Mouse (Mus musculus): ENCODE results near the gene Fam107b.

The Fam107b gene

DNA sequence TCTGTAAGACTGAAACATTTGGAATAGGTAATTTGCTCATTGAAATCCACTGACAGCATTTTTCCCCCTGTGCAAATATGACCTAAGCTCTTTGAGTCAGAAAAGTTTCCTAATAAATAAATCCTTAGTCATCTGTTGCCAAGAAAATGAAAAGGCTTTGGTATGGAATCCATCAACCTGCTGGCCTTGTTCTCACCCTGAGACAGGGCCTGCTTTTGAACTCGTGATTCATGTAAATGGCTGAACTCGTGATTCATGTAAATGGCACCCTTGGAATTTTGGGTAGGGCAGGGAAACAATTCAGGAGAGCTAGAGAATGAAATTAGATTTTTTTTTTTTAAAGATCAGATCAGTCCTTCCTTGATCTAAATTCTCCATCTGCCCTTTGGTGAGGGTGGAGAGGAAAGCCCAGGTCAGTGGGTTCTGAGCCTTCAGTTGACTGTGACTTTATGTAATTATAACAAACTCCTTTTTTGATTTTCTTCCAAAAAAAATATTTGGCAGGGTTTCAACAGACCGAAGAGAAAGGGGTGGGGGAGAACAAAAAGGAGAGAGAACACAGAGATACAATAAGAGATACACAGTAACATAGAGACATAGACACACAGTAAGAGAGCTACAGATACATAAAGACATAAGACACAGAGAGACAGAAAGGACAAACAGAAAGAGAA is 142.2 kb downstream of the Fam107b start:
- no peak for DNase-seq (ENCODE audit: low spot score in 2 of 2)

DNA sequence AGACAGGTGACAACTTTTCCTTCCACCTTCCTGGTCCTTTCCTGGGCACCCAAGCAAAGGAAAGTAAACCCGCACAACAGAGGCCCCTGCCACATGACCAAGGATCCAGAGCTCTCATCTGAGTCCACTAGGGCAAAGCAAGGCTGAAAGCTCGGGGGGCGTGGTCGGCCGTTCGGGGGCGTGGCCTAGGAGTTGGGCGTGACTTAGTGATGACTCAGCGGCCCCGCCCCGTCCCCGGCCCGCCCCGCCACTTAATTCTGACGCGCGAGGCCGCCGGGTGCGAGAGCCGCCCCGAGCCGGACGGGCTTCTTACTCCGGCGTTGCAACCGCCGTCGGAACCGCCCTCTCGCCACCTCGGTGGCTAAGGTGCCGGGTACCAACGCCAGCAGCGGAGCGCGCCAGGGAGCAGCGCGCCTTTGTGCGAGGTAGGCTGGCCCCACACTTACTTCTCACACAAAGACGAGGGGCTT is 143.0 kb downstream of the Fam107b start:
- DNase-seq (ENCODE audit: low spot score in 2 of 2): peak; percentile 98

DNA sequence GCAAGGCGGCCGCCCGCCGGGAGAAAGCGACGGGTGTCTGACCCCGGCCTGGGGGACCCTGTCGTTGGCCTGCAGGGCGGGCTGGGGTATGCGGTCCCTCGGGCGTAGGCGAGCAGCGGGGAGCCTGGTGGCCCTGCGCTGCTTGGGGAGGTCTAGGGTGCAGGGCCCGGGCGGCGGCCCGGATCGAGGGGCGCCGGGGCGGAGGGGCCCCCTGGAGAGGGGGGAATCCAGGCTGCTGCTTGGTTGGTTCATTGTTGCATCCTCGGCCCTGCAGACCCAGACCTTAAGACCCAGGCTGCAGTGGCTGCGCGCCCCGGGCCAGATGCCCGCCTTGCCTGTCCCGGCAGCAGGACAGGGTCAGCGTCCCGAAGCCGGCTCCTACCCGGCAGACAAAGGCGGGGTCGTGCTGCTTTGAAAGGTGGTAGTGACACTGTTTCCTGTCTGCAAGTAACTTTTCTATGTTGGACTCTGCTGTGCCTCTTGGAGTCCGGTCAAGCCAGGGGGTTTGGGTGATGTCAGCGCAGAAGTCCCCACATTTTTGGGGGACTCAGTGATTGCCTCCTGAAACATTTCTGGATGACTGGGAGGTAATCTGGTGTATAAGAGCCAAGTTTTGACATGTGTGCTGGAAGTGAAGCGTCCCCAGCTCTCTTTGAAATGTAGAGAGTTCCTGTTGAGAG is 143.5 kb downstream of the Fam107b start:
- DNase-seq (ENCODE audit: low spot score in 2 of 2): peak; percentile 64 to 67

DNA sequence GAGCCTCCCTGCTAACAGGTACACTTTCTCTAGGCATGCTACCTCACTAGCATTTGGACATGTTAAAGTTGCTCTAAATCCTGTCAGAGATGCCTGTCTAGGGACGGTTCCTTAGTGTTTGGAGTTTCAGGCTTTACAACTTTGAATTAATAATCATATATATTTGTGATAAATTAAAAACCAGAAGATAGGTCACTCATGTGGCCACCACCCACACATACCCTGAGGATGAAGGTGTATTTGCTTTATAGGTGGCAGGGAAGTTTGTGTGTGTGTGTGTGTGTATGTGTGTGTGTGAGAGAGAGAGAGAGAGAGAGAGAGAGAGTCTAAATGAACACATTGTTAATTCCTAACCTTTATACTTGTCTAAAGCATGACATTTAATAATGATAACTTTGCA is 144.2 kb downstream of the Fam107b start:
- DNase-seq (ENCODE audit: low spot score in 2 of 2): no peak

DNA sequence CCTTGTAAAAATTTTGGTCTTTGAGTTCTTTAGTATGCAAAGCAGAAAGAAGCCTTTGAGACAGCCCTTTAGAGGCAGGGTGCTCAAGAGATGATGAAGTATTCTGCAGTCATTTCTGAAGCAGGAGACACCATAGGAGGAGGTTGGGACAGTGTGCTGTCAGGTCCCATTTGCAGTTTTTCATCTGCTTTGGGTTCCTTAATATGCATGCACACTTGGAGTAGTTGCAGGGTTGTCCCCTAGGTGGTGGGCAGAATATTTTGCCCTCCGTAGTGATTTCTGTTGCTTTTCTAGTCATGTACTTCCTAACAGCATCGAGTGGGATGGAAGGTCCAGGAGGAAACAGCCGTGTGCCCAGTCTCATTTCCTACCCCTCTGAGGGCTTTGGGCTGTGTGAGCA is 145.1 kb downstream of the Fam107b start:
- DNase-seq (ENCODE audit: low spot score in 2 of 2): peak; percentile 35 to 53

DNA sequence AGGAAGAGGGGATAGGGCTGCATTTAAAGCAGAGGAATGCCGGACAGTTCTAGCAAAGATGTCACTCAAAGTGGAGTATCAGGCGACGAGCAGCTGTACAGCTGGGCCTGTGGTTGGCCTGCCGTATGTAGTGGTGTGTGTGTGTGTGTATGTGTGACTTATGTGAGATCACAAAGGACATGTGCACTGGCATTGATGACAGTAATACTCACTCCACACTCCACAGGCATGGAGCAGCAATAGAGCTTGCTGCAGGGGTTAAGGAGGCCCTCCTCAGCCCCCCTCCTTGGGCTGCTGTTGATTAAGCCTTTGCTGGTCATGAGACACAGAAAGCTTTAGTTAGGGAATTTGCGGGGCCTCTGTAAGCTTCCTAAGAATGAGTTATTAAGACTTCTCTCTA is 147.0 kb downstream of the Fam107b start:
- peak; percentile 35 to 60 for DNase-seq (ENCODE audit: low spot score in 2 of 2)

DNA sequence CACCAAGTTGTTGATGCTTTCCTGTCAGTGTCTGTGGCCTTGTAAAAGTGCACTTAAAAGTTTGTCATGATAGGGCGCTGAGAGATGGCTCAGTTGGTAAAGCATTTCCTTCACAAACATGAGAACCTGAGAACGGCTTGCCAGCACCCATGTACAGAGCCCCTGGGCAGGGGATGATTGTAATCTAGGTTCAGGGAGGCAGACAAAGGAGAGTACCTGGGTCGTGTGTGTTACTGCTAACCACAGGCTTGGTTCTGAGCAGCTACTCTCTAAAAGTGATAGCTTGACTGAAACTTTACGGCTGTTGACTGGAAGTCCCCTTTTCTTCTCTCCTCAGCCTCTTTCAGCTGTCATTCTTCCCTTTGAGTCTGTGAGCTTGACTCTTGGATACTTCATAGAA is 147.6 kb downstream of the Fam107b start:
- peak; percentile 67 to 77 for DNase-seq (ENCODE audit: low spot score in 2 of 2)

DNA sequence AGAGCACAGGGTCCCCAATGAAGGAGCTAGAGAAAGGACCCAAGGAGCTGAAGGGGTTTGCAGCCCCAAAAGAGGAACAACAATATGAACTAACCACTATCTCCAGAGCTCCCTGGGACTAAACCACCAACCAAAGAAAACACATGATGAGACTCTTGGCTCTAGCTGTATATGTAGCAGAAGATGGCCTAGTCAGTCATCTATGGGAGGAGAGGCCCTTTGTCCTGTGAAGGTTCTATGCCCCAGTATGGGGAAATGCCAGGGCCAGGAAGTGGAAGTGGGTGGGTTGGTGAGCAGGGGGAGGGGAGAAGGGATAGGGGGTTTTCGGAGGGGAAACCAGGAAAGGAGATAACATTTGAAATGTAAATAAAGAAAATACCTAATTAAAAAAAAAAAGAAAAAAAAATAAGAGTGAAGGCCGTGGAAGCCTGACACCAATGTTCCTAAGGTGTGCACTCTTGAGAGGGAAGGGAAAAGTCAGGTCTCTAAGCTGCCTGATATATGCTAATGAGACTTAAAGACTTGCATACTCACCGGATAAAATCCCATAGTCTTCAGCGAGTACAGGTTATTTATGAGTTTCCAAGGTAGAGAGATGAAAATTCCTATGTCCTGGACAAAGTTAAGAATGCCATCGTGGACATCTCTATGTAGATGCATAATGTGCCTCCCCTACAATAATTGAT is 149.3 kb downstream of the Fam107b start:
- peak; percentile 37 to 41 for DNase-seq (ENCODE audit: low spot score in 2 of 2)

DNA sequence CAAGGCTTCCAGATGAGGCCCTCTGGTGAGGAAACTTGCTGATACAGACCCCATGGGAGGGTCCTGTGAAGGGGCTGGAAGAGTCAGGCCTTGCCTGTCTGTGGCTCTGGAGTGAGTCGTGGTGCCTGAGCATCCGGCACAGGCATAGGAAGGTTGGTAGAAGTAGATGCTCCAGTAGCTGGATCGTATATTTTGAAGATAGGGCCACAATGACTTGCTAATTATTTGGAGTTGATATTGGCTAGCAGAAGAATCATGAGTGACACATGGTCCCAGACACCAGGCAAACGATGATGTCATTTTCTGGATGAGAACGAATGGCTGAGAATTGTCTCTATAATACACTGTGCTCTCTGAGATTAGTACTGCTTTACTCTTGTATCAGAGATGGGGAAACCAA is 150.8 kb downstream of the Fam107b start:
- no peak for DNase-seq (ENCODE audit: low spot score in 2 of 2)

DNA sequence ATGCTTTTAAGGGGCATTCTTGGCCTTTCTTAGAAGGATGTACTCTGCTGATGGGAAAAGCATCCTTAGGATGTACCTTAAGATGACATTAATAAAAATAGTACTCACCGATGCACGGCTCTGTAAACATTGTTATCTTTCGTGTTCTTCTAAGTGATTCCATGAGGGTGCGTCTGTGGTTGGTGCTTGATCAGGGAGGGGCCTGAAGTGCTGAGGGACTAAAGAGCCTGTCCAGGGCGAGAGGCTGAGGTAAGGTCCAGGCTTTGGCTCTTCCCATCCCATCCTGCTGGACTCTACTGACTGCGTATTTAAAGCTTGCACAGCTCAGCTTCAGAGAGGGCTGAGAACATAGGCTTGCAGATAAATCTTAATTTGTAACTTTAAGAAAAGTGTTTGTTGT is 151.7 kb downstream of the Fam107b start:
- no peak for DNase-seq (ENCODE audit: low spot score in 2 of 2)

DNA sequence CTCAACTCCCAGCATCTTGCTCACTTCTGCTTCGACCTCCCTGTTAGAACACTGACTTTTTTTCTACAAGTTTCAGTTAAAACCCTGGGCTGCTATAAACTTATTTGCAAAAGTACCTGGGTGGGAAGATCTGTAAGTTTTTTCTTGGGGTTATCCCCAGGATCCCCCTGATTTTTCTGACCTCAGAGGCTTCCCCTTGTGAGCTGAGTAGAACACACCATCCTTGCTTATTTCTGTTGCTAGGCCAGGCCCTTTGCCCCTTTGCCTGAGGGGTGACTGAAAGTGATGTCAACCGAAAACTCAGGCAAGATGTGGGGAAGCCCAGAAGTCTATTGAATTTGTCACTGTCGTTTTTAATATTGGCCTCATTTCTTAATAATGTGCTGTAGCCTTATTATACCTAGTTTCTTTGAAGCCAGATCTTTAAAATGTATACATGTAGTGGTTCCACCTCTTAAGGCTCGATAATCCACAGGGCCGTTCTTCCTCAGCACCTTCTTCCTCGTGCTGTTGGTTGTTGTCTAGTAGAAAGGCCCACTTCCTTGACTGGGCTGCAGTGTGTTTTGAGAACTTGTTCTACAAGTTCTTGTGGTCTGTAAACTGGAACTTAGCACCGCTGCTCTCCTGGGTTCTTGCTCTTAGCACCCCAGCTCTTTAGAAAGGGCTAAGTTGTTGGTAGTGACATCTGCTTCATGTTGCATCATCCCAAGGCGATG is 153.3 kb downstream of the Fam107b start:
- DNase-seq (ENCODE audit: low spot score in 2 of 2): peak; percentile 58 to 61

DNA sequence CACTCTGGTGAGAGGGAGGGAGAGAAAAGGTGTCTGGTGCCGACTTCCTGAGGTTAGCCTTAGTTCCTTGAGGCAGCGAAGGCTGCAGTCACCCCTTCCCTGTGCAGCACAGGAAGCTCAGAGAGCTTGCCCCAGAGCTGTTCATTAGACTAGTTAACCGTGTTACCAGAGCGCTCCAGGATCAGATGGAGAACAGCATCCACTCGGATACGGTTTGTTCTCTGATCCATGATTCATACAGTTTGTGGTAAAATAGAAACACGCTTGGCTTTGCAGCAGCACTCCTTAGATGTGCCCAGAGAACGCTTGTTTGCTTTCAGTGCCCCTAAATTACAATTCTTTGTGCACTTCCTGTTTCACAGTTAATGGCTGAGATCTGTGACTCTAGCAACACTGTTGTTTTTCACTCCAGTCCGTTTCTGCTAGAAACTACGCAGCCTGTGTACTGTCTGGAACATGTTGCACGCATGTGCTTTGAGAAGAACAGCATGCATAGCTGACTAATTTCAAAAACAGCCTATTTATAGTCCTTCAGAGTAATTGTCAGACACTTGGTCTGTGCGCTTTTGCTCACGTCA is 156.3 kb downstream of the Fam107b start:
- DNase-seq (ENCODE audit: low spot score in 2 of 2): peak; percentile 69 to 79

DNA sequence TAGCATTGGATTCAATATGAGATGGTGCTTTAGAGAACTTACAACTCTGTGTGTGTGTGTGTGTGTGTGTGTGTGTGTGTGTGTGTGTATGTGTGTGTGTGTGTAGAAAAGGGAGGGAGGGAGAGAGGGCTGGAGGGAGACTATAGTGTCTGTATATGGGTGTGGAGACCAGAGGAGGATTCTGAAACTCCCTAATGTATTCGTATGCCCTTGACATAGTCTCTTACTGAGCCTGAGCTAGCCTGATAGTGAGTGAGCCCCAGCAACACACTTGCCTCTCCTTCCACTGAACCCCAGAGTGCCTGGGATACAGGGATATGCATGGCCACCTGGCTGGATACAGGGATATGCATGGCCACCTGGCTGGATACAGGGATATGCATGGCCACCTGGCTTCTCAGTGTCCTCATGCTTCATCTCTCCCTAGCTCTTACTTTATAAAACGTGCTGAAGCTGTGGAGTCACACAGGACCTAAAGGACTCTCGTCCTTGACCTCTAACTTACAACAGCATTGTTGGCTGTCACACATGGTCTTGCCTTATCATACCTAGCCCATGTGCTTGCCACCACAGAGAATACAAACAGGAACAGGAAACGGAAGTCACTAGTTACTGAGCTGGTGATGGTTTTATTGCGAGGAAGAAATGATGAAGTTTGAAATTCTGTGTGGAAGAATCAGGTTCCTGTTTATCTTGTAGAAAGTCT is 157.1 kb downstream of the Fam107b start:
- peak; percentile 69 to 72 for DNase-seq (ENCODE audit: low spot score in 2 of 2)

DNA sequence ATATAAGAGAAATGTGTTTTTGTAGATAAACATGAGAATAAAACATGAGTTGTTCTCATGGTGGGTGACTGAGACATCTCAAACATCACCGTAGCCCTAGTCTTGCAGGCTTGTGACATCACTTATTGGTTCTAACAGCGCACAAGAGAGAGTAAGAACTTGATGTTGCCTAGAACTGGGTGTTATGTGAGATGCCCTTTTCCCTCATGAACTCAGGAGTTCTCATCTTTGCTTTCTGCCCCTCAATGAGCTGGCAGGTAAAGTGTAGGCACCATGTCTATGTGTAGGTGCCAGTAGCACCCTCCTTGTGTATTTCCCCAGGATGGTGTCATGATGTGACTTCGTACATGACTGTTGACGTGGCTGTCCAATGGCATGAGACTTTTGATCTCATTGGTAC is 157.8 kb downstream of the Fam107b start:
- DNase-seq (ENCODE audit: low spot score in 2 of 2): peak in 1 of 2 experiments; percentile 17

DNA sequence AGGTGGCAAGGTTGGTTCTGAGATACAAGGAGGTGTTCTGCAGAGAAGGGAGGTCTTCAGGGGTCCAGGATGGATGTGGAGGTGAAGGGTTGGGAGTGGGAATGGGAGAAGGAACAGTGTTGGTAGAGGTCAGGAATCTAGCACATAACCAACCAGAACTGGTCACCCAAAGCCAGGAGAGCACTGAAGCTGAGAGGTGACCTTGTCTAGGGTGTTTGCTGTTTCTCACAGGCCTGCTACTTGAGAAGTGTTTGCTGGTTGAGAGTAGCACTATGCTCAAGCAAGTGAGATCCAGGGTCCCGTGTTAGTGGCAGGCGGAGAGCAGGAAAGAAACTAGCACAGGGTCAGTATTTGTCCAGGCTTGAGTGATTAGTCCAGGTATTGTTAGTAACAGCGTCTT is 159.3 kb downstream of the Fam107b start:
- DNase-seq (ENCODE audit: low spot score in 2 of 2): no peak

DNA sequence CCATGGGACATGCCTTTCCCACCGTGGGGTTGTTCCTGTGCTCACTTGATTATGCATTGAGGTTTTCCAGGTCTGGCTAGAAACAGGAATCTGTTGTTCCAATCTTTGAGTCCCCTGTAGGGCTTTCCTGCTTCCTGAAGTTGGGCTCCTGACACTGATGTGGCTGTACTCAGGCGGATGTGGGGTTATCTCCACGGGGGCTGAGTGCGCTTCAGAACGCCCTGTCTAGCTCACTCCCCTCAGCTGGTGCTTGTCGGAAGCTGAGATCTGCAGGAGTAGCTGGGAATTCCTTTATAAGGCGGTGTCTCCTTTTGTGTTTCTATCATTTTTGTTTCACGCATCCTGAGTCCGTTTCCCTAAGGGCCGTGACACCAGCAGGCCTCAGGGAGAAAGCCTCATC is 160.5 kb downstream of the Fam107b start:
- DNase-seq (ENCODE audit: low spot score in 2 of 2): no peak

DNA sequence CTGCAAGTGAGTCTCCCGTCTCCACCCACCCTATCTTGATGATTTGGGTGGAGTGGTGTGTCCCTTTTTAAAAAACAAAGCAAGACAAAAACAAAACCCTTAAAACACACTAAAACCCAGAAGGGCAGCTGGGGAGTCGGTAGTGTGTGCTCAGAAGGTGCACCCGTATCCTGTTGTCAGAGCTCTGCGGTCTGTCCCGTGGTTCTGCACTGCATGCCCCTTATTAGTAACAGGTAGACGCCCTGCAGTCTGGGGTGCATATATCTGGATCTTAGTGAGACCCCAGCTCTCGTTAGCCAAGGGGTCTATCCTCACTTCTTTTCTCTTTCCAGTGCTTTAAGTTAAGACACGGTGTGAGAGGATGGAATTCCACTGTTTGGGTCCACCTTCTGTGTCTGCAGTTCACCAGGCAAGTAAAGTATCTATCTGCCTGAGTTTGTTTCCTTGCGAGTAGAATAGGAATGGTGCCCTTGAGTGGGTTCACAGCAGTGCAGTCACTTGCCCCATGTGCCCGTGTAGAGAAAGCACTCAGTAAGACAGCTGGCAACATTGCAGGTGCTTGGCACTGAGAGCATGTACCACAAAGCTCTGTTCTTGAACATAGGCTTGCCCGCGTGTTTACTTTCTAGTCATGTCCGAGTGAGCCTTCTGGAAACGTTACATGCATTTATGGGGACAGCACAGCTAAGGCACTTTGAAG is 161.2 kb downstream of the Fam107b start:
- DNase-seq (ENCODE audit: low spot score in 2 of 2): peak in 1 of 2 experiments; percentile 78

DNA sequence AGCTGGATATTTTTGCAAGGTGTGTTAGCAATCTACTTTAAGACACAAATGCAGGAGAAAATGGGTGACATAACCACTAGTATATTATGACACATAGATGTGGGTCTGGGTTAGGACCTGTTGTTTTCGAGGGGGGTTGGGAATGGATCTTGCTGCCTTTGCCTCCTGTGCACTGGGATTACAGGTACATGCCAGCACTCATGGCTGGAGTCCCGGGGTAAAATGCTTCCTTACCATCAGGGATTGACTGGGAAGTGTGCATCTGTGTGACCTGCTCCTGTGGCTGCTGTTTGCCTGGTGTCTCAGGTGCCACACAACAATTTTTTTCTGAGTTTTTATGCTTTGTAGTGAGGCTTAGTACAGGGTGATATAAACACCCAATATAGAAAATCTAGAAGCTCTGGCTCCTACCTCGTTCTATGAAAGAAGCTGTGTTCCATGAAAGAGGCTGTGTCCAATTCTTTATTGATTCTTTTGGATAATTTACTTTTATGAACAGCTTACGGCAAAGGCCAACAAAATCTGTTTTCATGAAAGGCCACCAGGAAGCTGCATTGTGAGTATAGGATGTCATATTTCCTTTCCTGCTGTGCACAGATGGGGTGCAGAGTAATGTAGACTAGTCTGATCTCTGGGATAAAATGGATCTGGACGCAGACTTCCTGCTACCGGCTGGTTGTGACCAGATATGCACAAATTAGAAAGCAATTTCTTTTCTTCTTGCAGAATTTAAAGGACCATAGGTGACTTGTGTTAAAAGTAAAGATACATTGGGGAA is 167.8 kb downstream of the Fam107b start:
- DNase-seq (ENCODE audit: low spot score in 2 of 2): no peak

DNA sequence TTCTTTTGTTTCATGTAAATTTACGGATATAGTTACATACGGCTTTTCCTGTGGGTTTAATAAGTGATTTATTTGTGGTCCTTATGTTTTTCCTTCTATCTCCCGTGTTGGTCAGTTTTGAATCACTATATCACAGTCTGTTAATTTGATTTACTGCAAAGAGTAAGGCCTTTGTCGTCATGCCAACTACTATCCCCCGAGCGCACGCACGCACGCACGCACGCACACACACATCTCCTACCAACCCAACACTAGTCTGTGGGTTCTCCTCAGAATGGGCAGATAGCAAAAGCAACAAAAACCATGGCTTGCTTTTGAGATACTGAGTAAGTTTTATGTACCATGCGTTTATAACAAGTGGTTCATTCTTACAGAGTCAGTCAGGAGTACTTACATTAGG is 168.4 kb downstream of the Fam107b start:
- no peak for DNase-seq (ENCODE audit: low spot score in 2 of 2)

All from natural killer cell, adult 2 months (primary cell).